Mouse (Mus musculus): ENCODE results near the gene Polr3c. TPM values are rescaled to one million over a fixed set of nuclear protein-coding genes. Genes with fewer than 3 reads are reported as not detected.

Gene Polr3c
- total RNA-seq, 2 experiments from 2014 or later: 22.2 to 26.1 TPM

Other genes starting within 250 kb of the Polr3c start
- 100 to 1,000 TPM; 149 to 172 TPM for gene Hfe2, start 202.5 kb downstream of the Polr3c start, total RNA-seq (2021)
- 1,000 to 10,000 TPM in 1 of 2 experiments, 100 to 1,000 TPM in 1; 618 to 1,152 TPM for gene Txnip, start 169.7 kb downstream of the Polr3c start, total RNA-seq (2021)
- gene Gm16253, start 150.6 kb downstream of the Polr3c start, total RNA-seq (2021): 1 to 10 TPM; 4.9 to 5.3 TPM
- gene Polr3gl, start 133.4 kb downstream of the Polr3c start, total RNA-seq (2021): 10 to 100 TPM; 24.3 to 30.9 TPM
- gene Ankrd34a, start 131.0 kb downstream of the Polr3c start, total RNA-seq (2021): 1 to 10 TPM; 2.0 to 5.5 TPM
- gene Lix1l, start 126.5 kb downstream of the Polr3c start, total RNA-seq (2021): 10 to 100 TPM; 40.1 to 54.6 TPM
- gene Rbm8a, start 97.7 kb downstream of the Polr3c start, total RNA-seq (2021): 10 to 100 TPM; 47.9 to 55.9 TPM
- 10 to 100 TPM; 30.3 to 35.3 TPM for gene Pex11b, start 92.3 kb downstream of the Polr3c start, total RNA-seq (2021)
- under 1 TPM in 1 of 2 experiments, not detected in 1; 0.20 TPM for gene Gm42957, start 92.2 kb downstream of the Polr3c start, total RNA-seq (2021)
- gene Itga10, start 82.0 kb downstream of the Polr3c start, total RNA-seq (2021): 1 to 10 TPM in 1 of 2 experiments, under 1 TPM in 1; 0.60 to 1.5 TPM
- under 1 TPM; 0.55 to 0.60 TPM for gene Ankrd35, start 57.5 kb downstream of the Polr3c start, total RNA-seq (2021)
- 10 to 100 TPM; 23.7 to 24.6 TPM for gene Pias3, start 31.2 kb downstream of the Polr3c start, total RNA-seq (2021)
- 1 to 10 TPM; 2.5 to 3.3 TPM for gene Nudt17, start 19.1 kb downstream of the Polr3c start, total RNA-seq (2021)
- gene Rnf115, start within 50 bp of the Polr3c start, total RNA-seq (2021): 10 to 100 TPM; 25.5 to 27.0 TPM
- gene Pdzk1, start 101.7 kb upstream of the Polr3c start, total RNA-seq (2021): under 1 TPM; 0.17 to 0.31 TPM
- gene Cd160, start 101.7 kb upstream of the Polr3c start, total RNA-seq (2021): not detected
- 10 to 100 TPM; 22.9 to 24.2 TPM for gene Gja5, start 177.1 kb upstream of the Polr3c start, total RNA-seq (2021)
- gene Gpr89, start 177.7 kb upstream of the Polr3c start, total RNA-seq (2021): 10 to 100 TPM; 20.5 to 23.8 TPM
- gene Gja8, start 198.4 kb upstream of the Polr3c start, total RNA-seq (2021): not detected